Mouse (Mus musculus) thymus, adult 2 months (tissue): ENCODE measurements around the gene Mrpl4.

ENCODE experiments used
- CTCF ChIP-seq: fragments of 200-500 bp; IDR thresholded peaks from 2 replicates; pipeline ENCODE4 v1.5.1; 2012; ENCODE audit warnings: mild to moderate bottlenecking, control low read depth, low read length, moderate library complexity, borderline replicate concordance; ENCODE audit not compliant: control insufficient read depth, poor library complexity, insufficient read depth; ENCODE audit errors: extremely low read depth
- POLR2A ChIP-seq: fragments of 200-500 bp; IDR thresholded peaks from 2 replicates; pipeline ENCODE4 v1.6.1; 2012; ENCODE audit warnings: mild to moderate bottlenecking, low read length, control low read depth, moderate library complexity; ENCODE audit not compliant: control insufficient read depth, poor library complexity, insufficient read depth; ENCODE audit errors: extremely low read depth

GRCm38 (mm10) chr9:21051578-21051977 lies 49.0 kb downstream of the Mrpl4 start:
- TF ChIP-seq CTCF (no peak), POLR2A (no peak)
